Mouse (Mus musculus) midbrain, embryonic 14.5 days (tissue): ENCODE data around the gene Atg4d. TPM values are rescaled to one million over a fixed set of nuclear protein-coding genes. Genes with fewer than 3 reads are reported as not detected.
A peak's percentile ranks its signal among the peaks of the same experiment; 100 is the strongest.
"Not testable (repeated sequence)": the region's sequence is repeated elsewhere in the genome, so short reads cannot be mapped to it uniquely, and the experiment has no call there.

Experiments used
- ATAC-seq: fragments of 200-750 bp; cut with Nextera tagmentation; 2 replicates; pipeline ENCODE4 v1.8.0; 2017; ENCODE audit warnings: moderate number of reproducible peaks, moderate library complexity; ENCODE audit not compliant: low FRiP score, low TSS enrichment
- DNase-seq: peaks from one replicate; pipeline ENCODE4 v3.0.0-alpha.2; 2015
- H3K27ac ChIP-seq: fragments of 300-500 bp; sonication (generic); replicated peaks from 2 replicates; pipeline ENCODE4 v1.5.1; 2014; ENCODE audit warnings: mild to moderate bottlenecking, low read depth, low read length, moderate library complexity
- H3K27me3 ChIP-seq: fragments of 300-500 bp; sonication (generic); 2 replicates; pipeline ENCODE4 v1.6.1; 2014; ENCODE audit warnings: low read length, control low read depth, mixed read lengths; ENCODE audit not compliant: control insufficient read depth, insufficient read depth
- H3K36me3 ChIP-seq: fragments of 300-500 bp; sonication (generic); 2 replicates; pipeline ENCODE4 v1.6.1; 2014; ENCODE audit warnings: low read length, control low read depth; ENCODE audit not compliant: control insufficient read depth, insufficient read depth
- H3K4me1 ChIP-seq: fragments of 300-500 bp; sonication (generic); 2 replicates; pipeline ENCODE4 v1.6.1; 2014; ENCODE audit warnings: mild to moderate bottlenecking, antibody characterized with exemption, low read length, control low read depth; ENCODE audit not compliant: control insufficient read depth, insufficient read depth
- H3K4me2 ChIP-seq: fragments of 300-500 bp; sonication (generic); 2 replicates; pipeline ENCODE4 v1.6.1; 2014; ENCODE audit warnings: mild to moderate bottlenecking, low read length, moderate library complexity
- H3K4me3 ChIP-seq: fragments of 300-500 bp; sonication (generic); replicated peaks from 2 replicates; pipeline ENCODE4 v1.5.1; 2014; ENCODE audit warnings: low read depth, low read length
- H3K9ac ChIP-seq: fragments of 300-500 bp; sonication (generic); replicated peaks from 2 replicates; pipeline ENCODE4 v1.6.1; 2014; ENCODE audit warnings: mild to moderate bottlenecking, low read length, moderate library complexity
- H3K9me3 ChIP-seq: fragments of 300-500 bp; sonication (generic); 2 replicates; pipeline ENCODE4 v1.6.1; 2016; ENCODE audit warnings: low read length, control low read depth, mixed read lengths; ENCODE audit not compliant: control insufficient read depth
- WGBS: fragments of 180-500 bp; shearing (Covaris S2); extraction: QIAGEN DNeasy Blood & Tissue Kit; methylation state at CpG from one replicate; pipeline ENCODE4 v1.1.7; 2014; 5-methylcytosine and 5-hydroxymethylcytosine counted together
- polyA plus RNA-seq: library from polyadenylated mRNA; unstranded; fragments of >200 nt; fragmentation: Nextera tagmentation; extraction: Ambion mirVana; gene quantifications from 2 replicates; pipeline ENCODE4 v1.2.1, GENCODE M21; 2014

Atg4d gene
- polyA plus RNA-seq, 1 experiment from 2014 or later: 44.7 TPM

GRCm38 (mm10) chr9:21318792-21319191 is 53.7 kb downstream of the Atg4d start:
- Histone ChIP-seq H3K36me3 (no peaks in the 10 kb centered on the region), H3K9me3 (no peaks in the 10 kb centered on the region), H3K4me2 (no peak overlapping the region), H3K9ac (no peak overlapping the region), H3K4me3 (no peak overlapping the region), H3K4me1 (peaks cover 11% of the 10 kb centered on the region), H3K27ac (no peak overlapping the region), H3K27me3 (no peaks in the 10 kb centered on the region)
- DNase-seq: no peak
- ATAC-seq: no peak
- WGBS: 90% methylated on average over 6 of the region's 6 CpGs

GRCm38 (mm10) chr9:21319503-21319902 is 54.4 kb downstream of the Atg4d start:
- ATAC-seq (no peak), DNase-seq (no peak)
- no peaks in the 10 kb centered on the region for H3K36me3 ChIP-seq
- no peaks in the 10 kb centered on the region for H3K27me3 ChIP-seq
- H3K9ac ChIP-seq: no peak overlapping the region
- H3K4me1 ChIP-seq: peaks cover 11% of the 10 kb centered on the region
- no peak overlapping the region for H3K27ac ChIP-seq
- no peak overlapping the region for H3K4me2 ChIP-seq
- H3K9me3 ChIP-seq: no peaks in the 10 kb centered on the region
- WGBS: 94% methylated on average over 4 of the region's 4 CpGs
- no peak overlapping the region for H3K4me3 ChIP-seq

DNA sequence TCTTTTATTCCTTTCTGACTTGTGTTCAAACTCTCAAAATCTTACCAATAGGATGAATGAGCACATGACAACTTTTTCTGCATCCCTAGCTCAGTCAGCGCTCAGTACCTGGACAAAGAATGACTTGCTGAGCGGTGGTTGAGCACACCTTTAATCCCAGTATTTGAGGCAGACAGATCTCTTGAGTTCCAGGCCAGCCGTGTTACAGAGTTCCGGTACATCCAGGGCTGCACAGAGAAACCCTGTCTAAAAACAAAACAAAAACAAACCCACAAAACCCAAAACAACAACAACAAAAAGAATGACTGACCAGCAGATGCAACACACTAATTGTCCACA is 55.2 kb downstream of the Atg4d start:
- Histone ChIP-seq H3K36me3 (no peaks in the 10 kb centered on the region), H3K27ac (0 out of 2 replicates have a peak overlapping the region, but pooled peaks have one; percentile 45), H3K4me2 (peak overlapping the region; percentile 93), H3K4me3 (peak overlapping the region; percentile 77), H3K27me3 (no peaks in the 10 kb centered on the region), H3K4me1 (peaks cover 11% of the 10 kb centered on the region), H3K9me3 (no peaks in the 10 kb centered on the region), H3K9ac (peak overlapping the region; percentile 77; the same call in 1 of the 2 replicates)
- 17% methylated on average over 4 of the region's 4 CpGs for WGBS
- 0 out of 2 replicates have a peak, but pooled peaks have one; percentile 4 for ATAC-seq
- DNase-seq: no peak

- 0 out of 2 replicates have a peak within 1 kb of the TSS, but pooled peaks have one; percentile 45 for H3K27ac ChIP-seq
- peak within 1 kb of the TSS; percentile 77 for H3K4me3 ChIP-seq
- DNase-seq (peak; percentile 92), ATAC-seq (peak; percentile 94)
- peaks cover 11% of the 10 kb centered on the region for H3K4me1 ChIP-seq
- H3K36me3 ChIP-seq: no peaks in the 10 kb centered on the region
- 1% methylated on average over 52 of the region's 52 CpGs for WGBS
- H3K27me3 ChIP-seq: no peaks in the 10 kb centered on the region
- H3K9ac ChIP-seq: peak within 1 kb of the TSS; percentile 77
- H3K4me2 ChIP-seq: peak within 1 kb of the TSS; percentile 93
- no peaks in the 10 kb centered on the region for H3K9me3 ChIP-seq
These were observed 55.8 kb downstream of the Atg4d start, which contains the start of gene Slc44a2 for GRCm38 (mm10) chr9:21320619-21321512. Gene Slc44a2 (plus strand): TSS chr9:21320698.

- Histone ChIP-seq H3K9ac (peak overlapping the region; percentile 77), H3K4me2 (peak overlapping the region; percentile 93), H3K27ac (no peak overlapping the region), H3K4me1 (peaks cover 11% of the 10 kb centered on the region), H3K9me3 (no peaks in the 10 kb centered on the region), H3K27me3 (no peaks in the 10 kb centered on the region), H3K36me3 (no peaks in the 10 kb centered on the region), H3K4me3 (peak overlapping the region; percentile 77)
- WGBS: 12% methylated on average over 6 of the region's 6 CpGs
- no peak for ATAC-seq
- DNase-seq: no peak
These were observed 56.4 kb downstream of the Atg4d start for GRCm38 (mm10) chr9:21321513-21321835.

- no peaks in the 10 kb centered on the region for H3K36me3 ChIP-seq
- H3K4me3 ChIP-seq: peak overlapping the region; percentile 77; the same call in 1 of the 2 replicates
- no peak for DNase-seq
- H3K27me3 ChIP-seq: no peaks in the 10 kb centered on the region
- no peak for ATAC-seq
- H3K9ac ChIP-seq: no peak overlapping the region
- H3K27ac ChIP-seq: no peak overlapping the region
- WGBS: 88% methylated on average over 19 of the region's 19 CpGs
- H3K4me2 ChIP-seq: peak overlapping the region; percentile 93
- peaks cover 11% of the 10 kb centered on the region for H3K4me1 ChIP-seq
- no peaks in the 10 kb centered on the region for H3K9me3 ChIP-seq
These were observed 57.3 kb downstream of the Atg4d start for GRCm38 (mm10) chr9:21322211-21322916.

- 93% methylated on average over 8 of the region's 8 CpGs for WGBS
- not testable (repeated sequence) for DNase-seq, H3K36me3 ChIP-seq, H3K4me2 ChIP-seq, H3K4me3 ChIP-seq, H3K27me3 ChIP-seq, H3K9me3 ChIP-seq, H3K9ac ChIP-seq, H3K27ac ChIP-seq, ATAC-seq
- H3K4me1 ChIP-seq: peaks cover 11% of the 10 kb centered on the region
These were observed 57.8 kb downstream of the Atg4d start for GRCm38 (mm10) chr9:21322917-21323297.

DNA sequence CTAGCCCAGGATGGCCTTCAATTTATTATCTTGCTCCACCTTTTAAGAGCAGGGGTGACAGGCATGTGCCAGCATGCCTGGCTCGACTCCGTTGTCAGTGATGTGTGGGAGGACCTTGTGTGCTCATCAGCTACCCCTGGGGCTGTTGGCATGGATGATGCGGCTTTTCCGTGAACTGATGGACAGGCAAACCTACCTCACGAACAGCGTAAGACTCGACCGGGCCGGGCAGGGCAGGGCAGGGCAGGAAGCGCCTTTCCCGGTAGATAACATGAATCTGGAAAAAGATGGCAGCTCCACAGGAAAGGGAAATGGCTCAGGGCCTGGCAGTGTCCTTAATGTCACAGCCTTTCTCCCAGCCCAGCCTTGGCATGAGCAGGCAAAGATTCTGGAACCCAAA is 59.2 kb downstream of the Atg4d start:
- Histone ChIP-seq H3K9ac (no peak overlapping the region), H3K4me3 (no peak overlapping the region), H3K4me2 (no peak overlapping the region), H3K27ac (no peak overlapping the region), H3K27me3 (no peaks in the 10 kb centered on the region), H3K36me3 (no peaks in the 10 kb centered on the region), H3K4me1 (peaks cover 11% of the 10 kb centered on the region), H3K9me3 (no peaks in the 10 kb centered on the region)
- no peak for DNase-seq
- WGBS: 97% methylated on average over 11 of the region's 11 CpGs
- ATAC-seq: no peak
